Mouse (Mus musculus): ENCODE measurements at regions not wholly inside any gene's neighbourhood (a gene's known extent, or its start where the extent isn't known, plus 50 kb on each side); places are given as distances from the start of the nearest gene placed in this dataset.

GRCm38 (mm10) chr4:94149056-94149455, 407.3 kb upstream of the Gm10306 start:
- TF ChIP-seq CTCF (IDR thresholded peaks at IDR 0.05; ENCODE audit: low read depth, low read length) (no peak), POLR2A (IDR thresholded peaks at IDR 0.05; ENCODE audit: borderline replicate concordance, low read depth, low read length) (no peak)
